Mouse (Mus musculus): ENCODE results near the gene Pgrmc2.

DNA sequence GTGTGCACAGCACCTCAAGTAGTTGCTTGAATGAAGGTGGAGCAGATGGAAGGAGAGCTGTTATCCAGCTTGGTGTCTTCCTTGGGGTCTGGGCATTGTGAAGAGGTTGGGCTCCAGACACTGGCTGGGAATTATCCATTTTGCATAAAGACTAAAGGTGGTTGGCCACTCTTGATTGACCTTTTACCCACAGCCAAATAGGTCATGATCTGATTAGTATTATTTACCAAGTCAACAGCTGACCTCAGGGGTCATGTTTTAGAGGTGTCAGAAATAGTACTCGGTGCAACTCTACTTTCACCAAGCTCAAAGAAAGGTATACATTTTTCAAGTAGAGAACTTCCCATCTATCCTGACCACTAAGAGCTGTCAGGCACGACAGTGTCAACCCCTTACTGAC is 17.5 kb downstream of the Pgrmc2 start:
- TF ChIP-seq CTCF (IDR thresholded peaks at IDR 0.05; ENCODE audit: borderline replicate concordance, control insufficient read depth, extremely low read depth, insufficient read depth, low read length, poor library complexity) = no peak
- TF ChIP-seq POLR2A (IDR thresholded peaks at IDR 0.05; ENCODE audit: control insufficient read depth, extremely low read depth, insufficient read depth, low read length, poor library complexity) = no peak

All from thymus, adult 2 months (tissue).